Mouse (Mus musculus) ovary, postnatal 10 days (tissue): Measurements from ENCODE around the gene Samm50.
A peak's percentile ranks its signal among the peaks of the same experiment; 100 is the strongest.
"Not testable (repeated sequence)": the region's sequence is repeated elsewhere in the genome, so short reads cannot be mapped to it uniquely, and the experiment has no call there.

ENCODE experiments used
- DNase-seq: peaks from one replicate; pipeline ENCODE4 v3.0.0; 2022; ENCODE audit warnings: low spot score

Samm50 gene

GRCm38 (mm10) chr15:84192058-84192791 is at the start of gene Samm50:
Gene Samm50 (plus strand): TSS chr15:84192241.
- DNase-seq: peak; percentile 69

DNA sequence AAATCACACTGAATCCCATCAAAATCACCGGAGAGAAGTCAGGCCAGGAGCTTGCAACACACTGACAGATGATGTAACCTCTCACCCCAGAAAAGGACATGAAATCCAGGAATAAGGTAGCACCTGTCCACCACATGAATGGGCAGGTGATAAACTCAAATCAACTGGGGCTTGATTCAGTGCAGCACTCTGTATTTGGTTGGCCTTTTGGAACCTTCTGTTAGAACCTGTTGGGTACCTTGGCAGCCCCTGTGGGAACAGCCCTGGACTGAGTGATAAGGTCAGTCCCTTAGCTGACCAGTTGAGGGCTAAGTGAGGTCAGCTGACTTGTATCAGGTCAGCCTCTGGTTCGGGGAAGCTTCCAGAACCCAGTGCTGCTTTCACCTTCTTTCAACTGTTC is 35.9 kb upstream of the Samm50 start:
- no peak for DNase-seq

DNA sequence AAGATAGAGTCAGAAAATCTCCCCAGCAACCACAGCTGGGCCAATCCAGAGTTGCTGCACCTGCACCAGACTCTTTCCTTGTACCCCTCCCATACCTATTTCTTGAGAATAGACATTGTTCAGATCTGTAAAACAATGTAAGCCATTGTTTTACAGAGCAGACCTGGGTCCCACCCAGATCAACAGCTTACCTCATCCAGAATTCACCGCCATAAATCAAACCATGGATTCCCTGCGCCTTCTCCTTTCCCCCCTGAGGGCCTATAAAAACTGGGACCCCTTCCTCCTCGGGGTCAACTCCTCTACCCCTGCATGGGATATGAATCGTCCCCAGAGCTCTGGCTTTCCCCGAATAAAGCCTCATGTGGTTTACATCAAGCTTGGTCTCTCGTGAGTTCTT is 34.5 kb upstream of the Samm50 start:
- not testable (repeated sequence) for DNase-seq

DNA sequence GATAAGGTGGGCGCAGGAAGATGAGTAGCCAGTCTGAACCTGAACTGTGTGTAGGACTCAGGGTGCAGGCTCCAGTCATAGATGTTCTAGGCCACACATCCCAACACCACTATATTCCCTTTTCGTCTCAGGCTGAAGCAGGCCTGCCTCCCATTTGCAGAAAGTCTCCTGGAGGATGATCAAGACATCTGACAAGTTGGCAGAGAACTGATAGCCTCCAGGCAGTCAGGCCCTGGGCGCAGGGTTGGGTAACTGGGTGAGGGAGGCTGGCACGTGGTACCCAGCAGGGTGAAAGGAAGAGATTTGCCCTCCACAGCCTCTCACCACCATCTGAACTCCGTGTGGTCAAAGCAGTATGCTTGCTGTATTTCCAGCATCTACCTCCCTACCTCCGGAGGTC is 30.2 kb upstream of the Samm50 start:
- DNase-seq: no peak

- no peak for DNase-seq
Measured at GRCm38 (mm10) chr15:84166818-84167217, 25.2 kb upstream of the Samm50 start.

DNA sequence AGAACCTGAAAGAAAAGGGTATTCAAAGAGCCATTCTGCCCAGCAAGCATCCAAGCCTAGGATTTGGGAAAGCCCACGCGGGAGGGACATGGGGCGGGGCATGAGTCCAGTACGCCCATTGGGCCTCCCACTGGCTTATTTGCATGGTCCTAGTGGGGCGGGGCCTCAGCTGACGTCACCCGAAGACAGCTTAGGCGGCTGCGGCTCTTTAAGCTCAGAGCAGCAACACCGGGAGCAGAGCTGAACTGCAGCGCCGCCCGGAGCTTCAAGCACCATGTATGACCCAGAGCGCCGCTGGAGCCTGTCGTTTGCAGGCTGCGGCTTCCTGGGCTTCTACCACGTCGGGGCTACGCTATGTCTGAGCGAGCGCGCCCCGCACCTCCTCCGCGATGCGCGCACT is 24.4 kb upstream of the Samm50 start, which contains the start of gene Pnpla3:
Gene Pnpla3, plus strand, starts transcription at position 238 of the 400 bp plus-strand sequence.
- peak; percentile 87 for DNase-seq

DNA sequence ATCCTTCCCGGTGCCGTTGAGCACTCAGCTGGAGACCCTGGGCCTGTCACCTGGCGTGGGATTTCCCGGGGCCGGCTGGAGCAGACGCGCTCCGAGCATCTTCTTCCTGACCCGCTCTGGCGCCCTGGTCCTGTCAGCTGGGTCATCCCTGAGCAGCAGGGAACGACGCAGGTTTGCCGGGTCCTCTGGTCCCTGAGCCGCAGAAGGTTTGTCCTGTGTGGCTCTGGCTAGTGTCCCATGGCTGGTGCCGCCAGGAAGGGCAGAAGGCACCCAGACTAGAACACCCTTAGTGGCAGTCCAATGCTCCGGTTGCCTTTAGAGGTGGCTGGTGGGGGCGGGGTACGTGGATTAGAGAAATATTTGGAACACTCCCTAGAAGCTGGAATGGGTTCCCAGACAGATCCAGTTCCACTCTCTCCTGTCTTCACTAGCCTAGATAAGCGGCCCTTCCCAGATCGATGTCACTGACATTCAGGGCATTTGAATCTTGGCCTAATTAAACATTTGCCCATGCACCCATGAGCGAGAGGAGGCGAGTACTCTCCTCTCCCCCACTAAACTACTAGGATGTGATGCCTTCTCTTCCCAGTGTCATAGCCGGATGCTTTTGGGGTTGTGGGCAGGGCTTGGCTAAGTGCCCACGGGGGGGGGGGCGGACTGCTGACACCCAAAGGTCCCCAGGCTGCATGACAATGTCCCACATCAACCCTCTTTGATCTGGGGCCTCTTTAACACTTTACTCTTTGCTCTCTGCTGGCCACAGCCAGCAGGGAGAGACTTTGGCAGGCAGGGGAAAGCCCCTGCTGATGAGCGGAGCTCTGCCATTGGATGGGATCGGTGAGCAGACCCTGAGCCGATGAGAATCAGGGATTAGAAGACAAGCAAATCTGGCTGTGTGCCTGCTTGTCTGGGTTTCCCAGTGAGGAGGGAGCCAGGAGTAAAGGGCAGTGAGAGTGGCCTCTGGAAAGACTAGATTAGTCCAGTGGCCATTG is 23.6 kb upstream of the Samm50 start:
- no peak for DNase-seq

DNA sequence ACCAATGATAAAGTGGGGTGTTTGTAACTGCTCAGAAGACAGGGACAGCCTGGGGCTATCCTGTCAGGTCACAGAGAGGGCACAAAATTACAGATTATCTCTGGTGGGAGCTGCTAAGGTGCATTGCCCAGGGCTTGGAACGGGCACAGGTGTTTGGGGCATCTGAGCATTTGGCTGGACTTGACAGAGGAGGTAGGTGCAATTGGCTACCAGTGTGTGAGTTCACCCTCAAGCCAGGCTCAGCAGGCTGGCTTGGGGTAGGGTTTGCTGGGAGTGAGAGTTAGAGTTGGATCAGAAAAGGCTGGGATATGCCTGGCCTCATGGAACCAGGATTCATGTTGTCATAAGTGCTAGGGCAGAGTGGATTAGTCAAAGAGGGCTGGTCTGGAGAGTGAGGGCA is 22.5 kb upstream of the Samm50 start:
- DNase-seq: no peak

DNA sequence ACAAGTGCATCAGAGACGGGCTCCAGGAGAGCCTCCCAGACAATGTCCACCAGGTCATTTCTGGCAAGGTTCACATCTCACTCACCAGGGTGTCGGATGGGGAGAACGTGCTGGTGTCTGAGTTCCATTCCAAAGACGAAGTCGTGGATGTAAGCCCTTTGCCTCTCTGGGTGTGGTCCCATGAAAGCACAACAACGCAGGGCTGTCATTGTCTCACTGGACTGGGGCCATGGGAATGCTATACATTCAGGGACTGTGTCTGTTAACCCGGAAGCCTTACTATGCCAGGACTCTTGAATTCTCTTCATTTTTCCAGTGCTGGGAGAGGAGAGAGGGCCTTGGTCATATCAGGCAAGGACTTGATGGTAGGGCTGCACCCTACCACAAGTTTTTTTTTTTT is 20.9 kb upstream of the Samm50 start:
- DNase-seq: no peak

GRCm38 (mm10) chr15:84178733-84179132 is 13.3 kb upstream of the Samm50 start:
- DNase-seq: no peak

DNA sequence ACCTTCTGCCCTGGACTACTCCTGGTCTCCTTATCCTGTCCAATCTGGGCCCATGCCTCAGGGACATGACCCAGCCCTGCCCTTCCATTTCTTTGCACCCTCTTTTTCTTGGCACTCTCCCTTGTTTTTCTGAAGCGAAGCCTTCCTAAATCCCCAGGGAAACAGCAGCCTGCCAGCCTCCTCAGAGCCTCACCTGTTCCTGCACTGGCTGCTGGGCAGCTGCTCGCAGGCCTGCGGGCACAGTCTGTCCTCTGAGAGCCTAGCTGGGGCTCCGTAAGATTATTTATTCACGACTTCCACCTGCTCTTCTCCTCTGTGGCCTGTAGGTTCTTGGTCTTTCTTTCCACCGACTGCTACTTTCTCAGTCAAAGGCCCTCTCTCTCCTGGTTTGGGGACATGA is 10.0 kb upstream of the Samm50 start:
- no peak for DNase-seq

DNA sequence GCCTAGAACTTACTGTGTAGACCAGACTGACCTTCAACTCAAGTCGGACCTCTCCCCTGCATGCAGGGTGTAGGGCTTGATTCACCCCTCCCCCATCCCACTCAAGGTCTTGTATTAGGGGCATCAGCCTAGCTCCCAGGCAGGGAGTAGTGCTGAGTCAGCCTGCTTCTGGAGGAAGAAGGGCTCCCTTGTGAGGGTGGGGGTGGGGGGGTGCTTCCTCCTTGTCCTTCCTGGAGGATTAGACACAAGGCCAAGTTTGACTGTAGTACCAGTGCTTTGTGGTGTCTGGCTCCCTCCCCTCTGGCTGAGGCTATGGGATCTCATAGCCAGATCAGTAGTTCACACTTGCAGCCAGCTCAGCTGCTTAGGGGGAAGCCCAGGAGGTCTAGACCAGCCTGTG is 8.1 kb upstream of the Samm50 start:
- no peak for DNase-seq

- no peak for DNase-seq
Measured at GRCm38 (mm10) chr15:84186196-84186595, 5.8 kb upstream of the Samm50 start.

GRCm38 (mm10) chr15:84188887-84189530 is 3.0 kb upstream of the Samm50 start:
- no peak for DNase-seq

GRCm38 (mm10) chr15:84189881-84190280 is 2.2 kb upstream of the Samm50 start:
- DNase-seq: no peak

DNA sequence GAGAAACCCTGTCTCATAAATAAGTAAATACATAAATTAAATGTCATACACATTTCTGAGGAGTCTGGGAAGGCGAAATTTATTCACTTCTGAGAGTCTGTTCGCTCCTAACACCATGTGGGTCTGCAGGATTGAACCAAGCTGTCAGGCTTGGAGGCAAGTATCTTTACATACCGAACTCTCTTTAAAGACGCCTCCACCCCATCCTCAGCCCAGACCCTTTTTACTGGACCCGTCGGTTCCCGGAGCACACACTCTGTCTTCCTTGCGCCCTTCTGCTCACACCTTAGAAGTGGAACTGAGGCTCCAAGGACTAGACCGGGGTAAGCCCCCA is 350 bp upstream of the Samm50 start:
- no peak for DNase-seq

DNA sequence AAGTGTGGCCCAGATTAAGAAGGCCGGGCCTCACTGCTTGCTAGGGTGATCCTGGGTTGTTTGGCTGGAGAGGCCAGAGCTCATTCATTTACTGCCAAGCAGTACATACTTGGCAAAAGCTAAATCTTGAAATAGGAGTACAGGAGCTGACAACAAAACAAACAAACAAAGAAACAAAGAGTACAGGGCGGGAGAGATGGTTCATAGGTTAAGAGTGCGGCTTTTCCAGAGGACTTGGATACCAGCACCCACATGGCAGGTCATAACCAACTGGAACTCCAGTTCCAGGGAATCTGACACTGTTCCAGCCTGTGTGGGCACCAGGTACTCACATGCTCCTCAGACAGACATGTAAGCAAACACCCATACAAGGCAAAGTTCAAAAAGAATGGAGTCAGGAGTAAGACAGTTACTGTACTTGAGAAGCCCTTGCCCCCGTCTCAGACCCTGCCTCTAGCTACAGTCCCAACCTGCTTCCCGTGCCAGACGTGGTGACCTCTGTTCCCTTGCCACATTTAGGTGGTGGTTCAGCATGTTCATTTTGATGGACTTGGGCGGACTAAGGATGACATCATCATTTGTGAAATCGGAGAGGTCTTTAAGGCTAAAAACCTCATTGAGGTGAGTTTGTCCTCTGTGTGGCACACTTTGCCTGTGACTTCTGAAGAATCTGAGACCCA is 4.6 kb downstream of the Samm50 start:
- no peak for DNase-seq

DNA sequence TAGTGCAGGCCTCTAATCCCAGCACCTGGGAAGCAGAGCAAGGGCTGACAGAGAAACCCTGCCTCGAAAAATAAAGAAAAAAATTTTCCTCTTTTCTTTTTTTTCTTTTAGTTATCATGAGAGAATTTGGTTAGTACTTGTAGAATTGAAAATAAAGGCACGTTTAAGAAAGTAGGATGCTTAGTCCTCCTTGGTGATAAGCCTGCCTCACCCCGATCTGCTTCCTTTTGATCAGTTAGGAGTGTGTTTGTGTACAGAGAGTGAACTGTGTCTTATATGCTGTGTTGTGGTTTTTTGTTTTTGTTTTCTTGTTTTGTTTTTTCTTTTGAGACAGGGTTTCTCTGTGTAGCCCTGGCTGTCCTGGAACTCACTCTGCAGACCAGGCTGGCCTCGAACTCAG is 15.3 kb downstream of the Samm50 start:
- no peak for DNase-seq

GRCm38 (mm10) chr15:84209517-84210412 is 17.7 kb downstream of the Samm50 start:
- DNase-seq: no peak

DNA sequence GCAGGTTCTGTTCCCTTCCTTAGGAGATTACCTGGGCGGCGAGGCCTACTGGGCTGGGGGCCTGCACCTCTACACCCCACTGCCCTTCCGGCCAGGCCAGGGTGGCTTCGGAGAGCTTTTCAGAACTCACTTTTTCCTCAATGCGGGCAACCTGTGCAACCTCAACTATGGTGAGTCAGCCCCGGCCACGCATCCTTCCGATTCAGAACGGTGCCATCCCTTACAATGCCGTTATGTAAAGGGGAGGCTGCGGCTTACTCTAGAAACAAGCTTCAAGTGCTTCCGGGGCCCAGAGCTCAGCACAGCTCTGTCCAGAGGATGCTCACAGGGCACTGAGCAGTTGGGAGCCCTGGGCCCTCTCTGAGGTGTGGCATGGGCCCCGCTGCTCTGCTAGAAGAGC is 18.4 kb downstream of the Samm50 start:
- no peak for DNase-seq

GRCm38 (mm10) chr15:84210941-84211340 is 18.9 kb downstream of the Samm50 start:
- no peak for DNase-seq
